Mouse (Mus musculus) thymus, adult 2 months (tissue): Measurements from ENCODE around the gene Il9. TPM values are rescaled to one million over a fixed set of nuclear protein-coding genes. Genes with fewer than 3 reads are reported as not detected.

Experiments
- DNase-seq: peaks from one replicate; pipeline ENCODE4 v3.0.0; 2021
- H3K27ac ChIP-seq: fragments of 200-500 bp; 2 replicates; pipeline ENCODE4 v1.5.1; 2012; ENCODE audit warnings: low read length, control low read depth; ENCODE audit not compliant: control insufficient read depth, insufficient read depth
- H3K27me3 ChIP-seq: fragments of 200-500 bp; 2 replicates; pipeline ENCODE4 v1.6.1; 2012; ENCODE audit warnings: mild to moderate bottlenecking, low read length, moderate library complexity, mixed read lengths; ENCODE audit not compliant: control insufficient read depth, insufficient read depth
- H3K36me3 ChIP-seq: fragments of 200-500 bp; 2 replicates; pipeline ENCODE4 v1.6.1; 2012; ENCODE audit warnings: mild to moderate bottlenecking, low read length, moderate library complexity; ENCODE audit not compliant: control insufficient read depth, insufficient read depth
- H3K4me1 ChIP-seq: fragments of 200-500 bp; replicated peaks from 2 replicates; pipeline ENCODE4 v1.6.1; 2012; ENCODE audit warnings: low read length; ENCODE audit not compliant: control insufficient read depth, insufficient read depth
- H3K4me3 ChIP-seq: fragments of 200-500 bp; 2 replicates; pipeline ENCODE4 v1.5.1; 2012; ENCODE audit warnings: mild to moderate bottlenecking, low read length, control low read depth, moderate library complexity; ENCODE audit not compliant: control insufficient read depth, insufficient read depth
- CTCF ChIP-seq: fragments of 200-500 bp; IDR thresholded peaks from 2 replicates; pipeline ENCODE4 v1.5.1; 2012; ENCODE audit warnings: mild to moderate bottlenecking, control low read depth, low read length, moderate library complexity, borderline replicate concordance; ENCODE audit not compliant: control insufficient read depth, poor library complexity, insufficient read depth; ENCODE audit errors: extremely low read depth
- POLR2A ChIP-seq: fragments of 200-500 bp; IDR thresholded peaks from 2 replicates; pipeline ENCODE4 v1.6.1; 2012; ENCODE audit warnings: mild to moderate bottlenecking, low read length, control low read depth, moderate library complexity; ENCODE audit not compliant: control insufficient read depth, poor library complexity, insufficient read depth; ENCODE audit errors: extremely low read depth
- WGBS: fragments of 180-500 bp; shearing (Covaris S2); methylation state at CpG from one replicate; pipeline ENCODE4 v1.1.7; 2018; 5-methylcytosine and 5-hydroxymethylcytosine counted together
- polyA plus RNA-seq: library from polyadenylated mRNA; depleted of rRNA; stranded (reverse); fragments of >200 nt; gene quantifications from 2 replicates; pipeline ENCODE4 v1.2.3, GENCODE M21; 2012

Il9 gene
- polyA plus RNA-seq, 1 experiment: 1.6 TPM

- TF ChIP-seq POLR2A (no peak), CTCF (no peak)
- 62% methylated on average over 6 of the region's 6 CpGs for WGBS
- H3K27ac ChIP-seq: no peak overlapping the region
- H3K4me1 ChIP-seq: no peaks in the 10 kb centered on the region
- no peaks in the 10 kb centered on the region for H3K36me3 ChIP-seq
- no peak for DNase-seq
- H3K27me3 ChIP-seq: no peaks in the 10 kb centered on the region
- no peak overlapping the region for H3K4me3 ChIP-seq
Observed at GRCm38 (mm10) chr13:56463750-56464149, 18.3 kb downstream of the Il9 start.

GRCm38 (mm10) chr13:56463261-56463660, 18.8 kb downstream of the Il9 start:
- Histone ChIP-seq H3K36me3 (no peaks in the 10 kb centered on the region), H3K4me1 (no peaks in the 10 kb centered on the region), H3K27me3 (no peaks in the 10 kb centered on the region), H3K4me3 (no peak overlapping the region), H3K27ac (no peak overlapping the region)
- 96% methylated on average over 7 of the region's 7 CpGs for WGBS
- TF ChIP-seq POLR2A (no peak), CTCF (no peak)
- no peak for DNase-seq

GRCm38 (mm10) chr13:56462791-56463190, 19.3 kb downstream of the Il9 start:
- H3K4me1 ChIP-seq: no peaks in the 10 kb centered on the region
- no peak overlapping the region for H3K27ac ChIP-seq
- 94% methylated on average over 4 of the region's 4 CpGs for WGBS
- H3K4me3 ChIP-seq: no peak overlapping the region
- no peaks in the 10 kb centered on the region for H3K27me3 ChIP-seq
- no peak for DNase-seq
- no peaks in the 10 kb centered on the region for H3K36me3 ChIP-seq
- no peak for TF ChIP-seq POLR2A
- TF ChIP-seq CTCF: no peak

GRCm38 (mm10) chr13:56461460-56461859, 20.6 kb downstream of the Il9 start:
- 86% methylated on average over 4 of the region's 4 CpGs for WGBS
- H3K27me3 ChIP-seq: no peaks in the 10 kb centered on the region

GRCm38 (mm10) chr13:56458001-56458400, 24.0 kb downstream of the Il9 start:
- H3K36me3 ChIP-seq: no peaks in the 10 kb centered on the region
- TF ChIP-seq CTCF (no peak), POLR2A (no peak)
- no peaks in the 10 kb centered on the region for H3K27me3 ChIP-seq
- 53% methylated on average over 9 of the region's 9 CpGs for WGBS
- H3K4me1 ChIP-seq: no peaks in the 10 kb centered on the region
- H3K27ac ChIP-seq: no peak overlapping the region
- H3K4me3 ChIP-seq: no peak overlapping the region
- DNase-seq: no peak

More at GRCm38 (mm10) chr13:56461460-56461859, 20.6 kb downstream of the Il9 start:
- no peak overlapping the region for H3K4me3 ChIP-seq
- no peaks in the 10 kb centered on the region for H3K36me3 ChIP-seq
- no peak overlapping the region for H3K27ac ChIP-seq
- TF ChIP-seq CTCF (no peak), POLR2A (no peak)
- no peaks in the 10 kb centered on the region for H3K4me1 ChIP-seq
- no peak for DNase-seq

GRCm38 (mm10) chr13:56450035-56450434, 32.0 kb downstream of the Il9 start:
- H3K27ac ChIP-seq: no peak overlapping the region
- no peak for TF ChIP-seq POLR2A
- TF ChIP-seq CTCF: no peak
- H3K36me3 ChIP-seq: no peaks in the 10 kb centered on the region
- WGBS: 46% methylated on average over 8 of the region's 8 CpGs
- DNase-seq: no peak
- no peaks in the 10 kb centered on the region; the same call in 1 of the 2 replicates for H3K27me3 ChIP-seq
- H3K4me1 ChIP-seq: no peaks in the 10 kb centered on the region
- no peak overlapping the region for H3K4me3 ChIP-seq
